Mouse (Mus musculus): Measurements from ENCODE around the gene Hebp2. TPM values are rescaled to one million over a fixed set of nuclear protein-coding genes. Genes with fewer than 3 reads are reported as not detected.

The Hebp2 gene
- polyA plus RNA-seq, 1 experiment from 2014 or later = 12.8 TPM

- WGBS = 4% methylated on average over 13 of the region's 13 CpGs
- Histone ChIP-seq H3K4me2 (ENCODE audit: low read depth, low read length) (peak overlapping the region; percentile 78), H3K9ac (ENCODE audit: low read length) (peak overlapping the region; percentile 80), H3K4me1 (ENCODE audit: control insufficient read depth, insufficient read depth, low read length) (peaks cover 5% of the 10 kb centered on the region; the same call in 1 of the 2 replicates), H3K27ac (ENCODE audit: low read length) (no peak overlapping the region), H3K27me3 (ENCODE audit: control insufficient read depth, insufficient read depth, low read length) (no peaks in the 10 kb centered on the region), H3K36me3 (ENCODE audit: control insufficient read depth, insufficient read depth) (no peaks in the 10 kb centered on the region), H3K4me3 (ENCODE audit: low read length) (peak overlapping the region; percentile 65), H3K9me3 (replicated peaks; ENCODE audit: control insufficient read depth, low read length) (no peaks in the 10 kb centered on the region)
- ATAC-seq (replicated peaks; ENCODE audit: extremely low read depth, insufficient read depth, low FRiP score) = peak; percentile 12; the same call in 1 of the 2 replicates
Measured at GRCm38 (mm10) chr10:18545309-18545708, 567 bp downstream of the Hebp2 start.

GRCm38 (mm10) chr10:18536889-18537288, 9.0 kb downstream of the Hebp2 start:
- H3K9ac ChIP-seq (ENCODE audit: low read length) = no peak overlapping the region
- 81% methylated on average over 2 of the region's 2 CpGs for WGBS
- H3K36me3 ChIP-seq (ENCODE audit: control insufficient read depth, insufficient read depth) = peaks cover 4% of the 10 kb centered on the region
- peaks cover 5% of the 10 kb centered on the region for H3K4me1 ChIP-seq (ENCODE audit: control insufficient read depth, insufficient read depth, low read length)
- no peak overlapping the region for H3K4me3 ChIP-seq (ENCODE audit: low read length)
- no peaks in the 10 kb centered on the region for H3K27me3 ChIP-seq (ENCODE audit: control insufficient read depth, insufficient read depth, low read length)
- no peak overlapping the region for H3K4me2 ChIP-seq (ENCODE audit: low read depth, low read length)
- no peaks in the 10 kb centered on the region for H3K9me3 ChIP-seq (replicated peaks; ENCODE audit: control insufficient read depth, low read length)
- ATAC-seq (replicated peaks; ENCODE audit: extremely low read depth, insufficient read depth, low FRiP score) = no peak
- no peak overlapping the region for H3K27ac ChIP-seq (ENCODE audit: low read length)

GRCm38 (mm10) chr10:18532293-18532692, 13.6 kb downstream of the Hebp2 start:
- Histone ChIP-seq H3K4me3 (ENCODE audit: low read length) (no peak overlapping the region), H3K27ac (ENCODE audit: low read length) (no peak overlapping the region), H3K36me3 (ENCODE audit: control insufficient read depth, insufficient read depth) (peaks cover 12% of the 10 kb centered on the region), H3K9ac (ENCODE audit: low read length) (no peak overlapping the region), H3K4me1 (ENCODE audit: control insufficient read depth, insufficient read depth, low read length) (peaks cover 17% of the 10 kb centered on the region), H3K9me3 (replicated peaks; ENCODE audit: control insufficient read depth, low read length) (no peaks in the 10 kb centered on the region), H3K4me2 (ENCODE audit: low read depth, low read length) (no peak overlapping the region), H3K27me3 (ENCODE audit: control insufficient read depth, insufficient read depth, low read length) (no peaks in the 10 kb centered on the region)
- ATAC-seq (replicated peaks; ENCODE audit: extremely low read depth, insufficient read depth, low FRiP score) = peak; percentile 32; the same call in 1 of the 2 replicates
- 43% methylated on average over 8 of the region's 8 CpGs for WGBS

GRCm38 (mm10) chr10:18530161-18530560, 15.7 kb downstream of the Hebp2 start:
- ATAC-seq (replicated peaks; ENCODE audit: extremely low read depth, insufficient read depth, low FRiP score) = no peak
- peaks cover 24% of the 10 kb centered on the region for H3K4me1 ChIP-seq (ENCODE audit: control insufficient read depth, insufficient read depth, low read length)
- 90% methylated on average over 4 of the region's 4 CpGs for WGBS

GRCm38 (mm10) chr10:18529177-18529576, 16.7 kb downstream of the Hebp2 start:
- Histone ChIP-seq H3K27me3 (ENCODE audit: control insufficient read depth, insufficient read depth, low read length) (no peaks in the 10 kb centered on the region), H3K36me3 (ENCODE audit: control insufficient read depth, insufficient read depth) (peaks cover 22% of the 10 kb centered on the region), H3K4me2 (ENCODE audit: low read depth, low read length) (no peak overlapping the region), H3K9me3 (replicated peaks; ENCODE audit: control insufficient read depth, low read length) (no peaks in the 10 kb centered on the region), H3K4me1 (ENCODE audit: control insufficient read depth, insufficient read depth, low read length) (peaks cover 24% of the 10 kb centered on the region), H3K9ac (ENCODE audit: low read length) (no peak overlapping the region), H3K27ac (ENCODE audit: low read length) (no peak overlapping the region), H3K4me3 (ENCODE audit: low read length) (no peak overlapping the region)
- WGBS = 82% methylated on average over 4 of the region's 4 CpGs
- ATAC-seq (replicated peaks; ENCODE audit: extremely low read depth, insufficient read depth, low FRiP score) = no peak

More at GRCm38 (mm10) chr10:18530161-18530560, 15.7 kb downstream of the Hebp2 start:
- no peaks in the 10 kb centered on the region for H3K27me3 ChIP-seq (ENCODE audit: control insufficient read depth, insufficient read depth, low read length)
- H3K9me3 ChIP-seq (replicated peaks; ENCODE audit: control insufficient read depth, low read length) = no peaks in the 10 kb centered on the region
- H3K4me3 ChIP-seq (ENCODE audit: low read length) = no peak overlapping the region
- no peak overlapping the region for H3K4me2 ChIP-seq (ENCODE audit: low read depth, low read length)
- no peak overlapping the region for H3K27ac ChIP-seq (ENCODE audit: low read length)
- no peak overlapping the region for H3K9ac ChIP-seq (ENCODE audit: low read length)
- H3K36me3 ChIP-seq (ENCODE audit: control insufficient read depth, insufficient read depth) = peaks cover 15% of the 10 kb centered on the region

- no peak for ATAC-seq (replicated peaks; ENCODE audit: extremely low read depth, insufficient read depth, low FRiP score)
- H3K27ac ChIP-seq (ENCODE audit: low read length) = peak overlapping the region; percentile 7; the same call in 1 of the 2 replicates
- H3K4me3 ChIP-seq (ENCODE audit: low read length) = no peak overlapping the region
- peaks cover 28% of the 10 kb centered on the region for H3K36me3 ChIP-seq (ENCODE audit: control insufficient read depth, insufficient read depth)
- peaks cover 24% of the 10 kb centered on the region for H3K4me1 ChIP-seq (ENCODE audit: control insufficient read depth, insufficient read depth, low read length)
- no peak overlapping the region for H3K4me2 ChIP-seq (ENCODE audit: low read depth, low read length)
- WGBS = 44% methylated on average over 5 of the region's 5 CpGs
- no peaks in the 10 kb centered on the region for H3K9me3 ChIP-seq (replicated peaks; ENCODE audit: control insufficient read depth, low read length)
- H3K9ac ChIP-seq (ENCODE audit: low read length) = no peak overlapping the region
- no peaks in the 10 kb centered on the region for H3K27me3 ChIP-seq (ENCODE audit: control insufficient read depth, insufficient read depth, low read length)
Measured at GRCm38 (mm10) chr10:18528475-18528874, 17.4 kb downstream of the Hebp2 start.

- Histone ChIP-seq H3K4me1 (ENCODE audit: control insufficient read depth, insufficient read depth, low read length) (peaks cover 24% of the 10 kb centered on the region), H3K27me3 (ENCODE audit: control insufficient read depth, insufficient read depth, low read length) (no peaks in the 10 kb centered on the region), H3K36me3 (ENCODE audit: control insufficient read depth, insufficient read depth) (peaks cover 28% of the 10 kb centered on the region), H3K27ac (ENCODE audit: low read length) (no peak overlapping the region), H3K4me2 (ENCODE audit: low read depth, low read length) (no peak overlapping the region), H3K9ac (ENCODE audit: low read length) (no peak overlapping the region), H3K9me3 (replicated peaks; ENCODE audit: control insufficient read depth, low read length) (no peaks in the 10 kb centered on the region), H3K4me3 (ENCODE audit: low read length) (no peak overlapping the region)
- no peak for ATAC-seq (replicated peaks; ENCODE audit: extremely low read depth, insufficient read depth, low FRiP score)
- 62% methylated on average over 7 of the region's 7 CpGs for WGBS
Measured at GRCm38 (mm10) chr10:18527766-18528165, 18.1 kb downstream of the Hebp2 start.

GRCm38 (mm10) chr10:18526851-18527675, 18.8 kb downstream of the Hebp2 start:
- WGBS = 67% methylated on average over 20 of the region's 20 CpGs
- Histone ChIP-seq H3K4me2 (ENCODE audit: low read depth, low read length) (no peak overlapping the region), H3K27ac (ENCODE audit: low read length) (no peak overlapping the region), H3K4me3 (ENCODE audit: low read length) (no peak overlapping the region), H3K4me1 (ENCODE audit: control insufficient read depth, insufficient read depth, low read length) (peaks cover 19% of the 10 kb centered on the region), H3K27me3 (ENCODE audit: control insufficient read depth, insufficient read depth, low read length) (no peaks in the 10 kb centered on the region), H3K9ac (ENCODE audit: low read length) (0 out of 2 replicates have a peak overlapping the region, but pooled peaks have one; percentile 11), H3K9me3 (replicated peaks; ENCODE audit: control insufficient read depth, low read length) (no peaks in the 10 kb centered on the region), H3K36me3 (ENCODE audit: control insufficient read depth, insufficient read depth) (peaks cover 25% of the 10 kb centered on the region)
- no peak for ATAC-seq (replicated peaks; ENCODE audit: extremely low read depth, insufficient read depth, low FRiP score)

- ATAC-seq (replicated peaks; ENCODE audit: extremely low read depth, insufficient read depth, low FRiP score) = peak; percentile 46
- Histone ChIP-seq H3K4me3 (ENCODE audit: low read length) (no peak overlapping the region), H3K27ac (ENCODE audit: low read length) (no peak overlapping the region), H3K27me3 (ENCODE audit: control insufficient read depth, insufficient read depth, low read length) (no peaks in the 10 kb centered on the region), H3K9ac (ENCODE audit: low read length) (peak overlapping the region; percentile 21; the same call in 1 of the 2 replicates), H3K4me1 (ENCODE audit: control insufficient read depth, insufficient read depth, low read length) (peaks cover 19% of the 10 kb centered on the region), H3K9me3 (replicated peaks; ENCODE audit: control insufficient read depth, low read length) (no peaks in the 10 kb centered on the region), H3K4me2 (ENCODE audit: low read depth, low read length) (no peak overlapping the region), H3K36me3 (ENCODE audit: control insufficient read depth, insufficient read depth) (peaks cover 19% of the 10 kb centered on the region)
- WGBS = 62% methylated on average over 22 of the region's 22 CpGs
Measured at GRCm38 (mm10) chr10:18526184-18526850, 19.6 kb downstream of the Hebp2 start.

Data from heart, embryonic 16.5 days (tissue).